Mouse (Mus musculus) 3134 (cell line): Measurements from ENCODE around the gene Rnf11.
A peak's percentile ranks its signal among the peaks of the same experiment; 100 is the strongest.

Experiments
- DNase-seq: peaks from one replicate; pipeline ENCODE4 v3.0.0-alpha.2; 2011; ENCODE audit warnings: low spot score; ENCODE audit not compliant: insufficient read length; ENCODE audit errors: extremely low read depth

Rnf11 gene

DNA sequence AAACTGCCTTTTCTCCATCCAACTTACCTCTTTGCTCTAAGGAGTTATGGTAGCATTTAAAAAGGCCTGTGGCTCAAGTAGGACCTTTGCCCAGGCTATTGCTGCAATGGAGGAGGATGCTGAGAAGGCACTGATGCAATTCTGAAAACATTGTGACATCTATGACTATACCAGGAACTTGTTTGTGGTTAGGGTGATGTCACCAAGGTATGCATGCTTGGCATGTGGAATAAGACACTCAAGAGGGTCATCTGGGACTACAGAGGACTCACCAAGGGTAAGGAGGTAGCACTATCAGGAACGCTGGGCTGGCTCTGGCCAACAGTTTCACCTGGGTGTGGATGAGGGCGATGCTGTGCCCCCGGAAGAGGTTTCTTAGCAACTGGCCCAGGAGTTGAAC, at the start of gene Rnf11:
TSS of gene Rnf11 (minus strand) at position 108 of the 400 bp plus-strand sequence.
- DNase-seq, result peak; percentile 64

DNA sequence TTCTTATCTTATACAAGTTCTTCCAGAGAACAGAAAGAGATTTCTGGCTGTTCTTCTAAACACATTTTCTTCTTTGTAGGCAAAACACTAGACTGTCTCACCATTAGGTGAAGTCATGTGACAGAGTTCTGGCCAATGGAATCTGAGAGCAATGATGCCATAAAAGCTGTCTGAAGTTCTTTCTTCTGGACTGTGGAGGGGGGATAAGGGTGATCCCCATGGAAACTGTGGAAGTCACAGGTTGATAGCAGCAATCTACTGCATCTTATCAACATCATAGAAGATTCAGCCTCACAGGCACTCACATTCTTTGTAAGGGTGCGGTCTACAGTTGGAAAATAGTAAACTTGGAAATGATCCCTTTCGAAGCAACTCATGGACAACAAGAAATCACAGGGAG, 46.6 kb upstream of the Rnf11 start, which contains the start of gene 4930522H14Rik:
TSS of gene 4930522H14Rik (minus strand) at position 187 of the 400 bp plus-strand sequence.
- no peak for DNase-seq

- no peak for DNase-seq
Observed at GRCm38 (mm10) chr4:109530245-109530816, 45.8 kb upstream of the Rnf11 start.

DNA sequence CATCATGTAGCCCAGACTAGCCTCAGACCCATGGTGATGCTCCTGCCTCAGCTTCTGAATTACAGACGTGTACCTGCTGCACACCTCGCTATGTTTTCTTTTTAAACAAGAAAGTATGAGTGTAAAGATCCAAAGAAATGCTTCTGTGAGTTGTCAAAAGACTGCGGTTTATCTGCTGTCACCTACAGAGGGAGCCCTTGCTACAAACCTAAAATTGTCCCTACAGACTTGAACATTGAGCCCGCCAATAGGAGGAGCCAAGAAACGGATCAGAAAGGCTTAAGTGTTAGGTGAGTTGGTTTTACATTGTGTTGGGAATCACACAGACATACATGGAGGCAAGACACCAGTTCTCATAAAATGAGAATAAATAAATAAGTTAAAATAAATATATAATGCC, 20.4 kb upstream of the Rnf11 start:
- DNase-seq, result peak; percentile 20

GRCm38 (mm10) chr4:109498476-109498875, 13.9 kb upstream of the Rnf11 start:
- no peak for DNase-seq

- DNase-seq, result no peak
Observed at GRCm38 (mm10) chr4:109493581-109493980, 9.1 kb upstream of the Rnf11 start.

- no peak for DNase-seq
Observed at GRCm38 (mm10) chr4:109488812-109489211, 4.3 kb upstream of the Rnf11 start.

- DNase-seq, result no peak
Observed at GRCm38 (mm10) chr4:109482701-109483100, 1.8 kb downstream of the Rnf11 start.

DNA sequence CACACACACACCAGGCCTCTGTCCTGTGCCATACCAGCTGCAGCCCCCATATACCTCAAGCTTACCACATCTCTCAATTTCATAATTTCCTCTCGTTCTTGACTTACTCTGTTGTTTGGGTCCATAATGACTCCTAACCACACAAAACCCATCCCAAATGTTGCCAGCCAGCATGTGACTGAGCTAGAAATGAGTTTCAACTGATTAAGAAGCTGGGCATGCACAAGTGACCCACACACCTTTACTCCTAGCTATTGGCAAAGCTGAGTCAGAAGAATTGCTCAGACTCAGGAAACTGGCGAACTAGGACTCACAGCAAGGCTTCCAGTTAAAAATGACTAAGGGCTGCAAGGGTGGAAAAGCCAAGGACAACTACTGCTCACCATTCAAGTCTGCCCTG, 3.1 kb downstream of the Rnf11 start:
- DNase-seq, result peak; percentile 58

GRCm38 (mm10) chr4:109477454-109477853, 7.1 kb downstream of the Rnf11 start:
- DNase-seq, result no peak

GRCm38 (mm10) chr4:109476554-109477014, 7.9 kb downstream of the Rnf11 start:
- peak; percentile 90 for DNase-seq

- peak; percentile 54 for DNase-seq
Observed at GRCm38 (mm10) chr4:109475577-109476553, 8.7 kb downstream of the Rnf11 start.

- DNase-seq, result no peak
Observed at GRCm38 (mm10) chr4:109475078-109475477, 9.4 kb downstream of the Rnf11 start.

- DNase-seq, result no peak
Observed at GRCm38 (mm10) chr4:109472566-109472965, 12.0 kb downstream of the Rnf11 start.

DNA sequence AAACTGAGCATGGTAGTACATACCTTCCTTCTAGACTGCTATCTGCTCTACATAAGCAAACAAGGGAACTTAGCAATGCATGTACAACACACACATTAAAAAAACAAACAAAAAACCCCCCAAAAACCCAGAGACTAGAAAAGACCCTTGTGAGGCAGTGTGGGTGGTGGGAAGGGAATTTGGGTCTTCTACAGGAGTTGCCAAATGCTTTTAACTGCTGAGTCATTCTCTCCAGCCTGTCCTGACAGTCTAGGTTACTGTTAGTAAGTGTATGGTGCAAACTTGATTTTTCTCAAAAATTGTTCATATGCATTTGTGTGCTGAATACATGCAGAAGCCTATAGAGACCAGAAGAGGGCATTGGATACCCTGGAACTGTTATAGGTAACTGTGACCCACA, 12.9 kb downstream of the Rnf11 start:
- no peak for DNase-seq

DNA sequence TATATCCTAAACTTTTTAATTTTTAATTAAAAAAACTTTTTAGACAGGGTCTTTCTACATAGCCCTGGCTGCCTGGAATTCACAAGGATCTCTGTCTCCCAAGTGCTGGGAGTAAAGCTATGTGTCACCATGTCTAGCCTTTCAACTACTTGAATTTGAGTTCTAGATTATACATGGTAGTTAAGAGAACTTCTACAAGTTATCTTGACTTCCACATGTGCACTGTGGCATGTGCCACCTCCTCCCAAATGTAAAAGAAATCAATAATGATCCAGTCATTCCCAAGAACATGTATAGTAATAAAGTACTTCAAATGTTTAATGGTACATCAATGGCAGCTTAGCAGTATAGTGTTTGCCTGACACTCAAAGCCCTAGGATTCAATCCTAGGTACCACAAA, 16.8 kb downstream of the Rnf11 start:
- no peak for DNase-seq

- no peak for DNase-seq
Observed at GRCm38 (mm10) chr4:109463892-109464291, 20.6 kb downstream of the Rnf11 start.

GRCm38 (mm10) chr4:109460421-109461179, 23.9 kb downstream of the Rnf11 start:
- peak; percentile 68 for DNase-seq

- no peak for DNase-seq
Observed at GRCm38 (mm10) chr4:109456821-109457220, 27.7 kb downstream of the Rnf11 start.

DNA sequence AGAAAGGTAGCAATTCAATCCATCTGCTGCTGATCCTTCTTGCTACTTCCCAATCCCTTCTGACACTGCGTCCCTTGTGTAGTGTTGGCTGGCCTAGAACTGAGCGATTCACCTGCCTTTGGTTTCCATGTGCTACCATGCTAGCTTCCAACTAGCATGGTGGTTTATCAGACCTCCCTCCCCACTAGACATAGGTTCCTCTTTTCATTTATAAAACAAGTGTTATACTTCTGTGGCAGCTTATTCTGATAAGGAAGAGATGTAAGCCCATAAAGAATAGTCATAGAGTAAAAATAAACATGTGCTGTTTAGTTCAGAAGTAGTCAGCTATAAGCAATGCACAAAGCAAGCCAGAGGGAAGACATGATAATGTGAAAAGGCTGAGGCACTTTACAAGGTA, 36.0 kb downstream of the Rnf11 start:
- DNase-seq, result no peak

DNA sequence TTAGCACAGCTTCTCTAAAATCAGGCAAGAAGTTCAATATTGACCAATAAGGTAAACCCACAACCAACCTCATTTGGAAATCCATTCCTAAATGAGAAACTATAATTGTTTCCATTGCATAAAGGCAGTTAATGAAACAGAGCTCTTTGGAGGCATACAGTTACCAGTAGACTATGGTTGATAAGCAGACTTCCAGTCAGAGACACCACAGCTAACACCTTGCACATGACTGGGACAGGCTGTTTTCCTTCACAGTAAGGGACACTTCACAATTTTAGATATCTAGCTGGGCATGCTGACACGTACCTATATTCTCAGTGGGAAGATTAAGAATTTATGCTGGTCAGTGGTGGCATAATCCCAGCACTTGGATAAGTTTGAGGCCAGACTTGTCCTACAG, 38.6 kb downstream of the Rnf11 start:
- no peak for DNase-seq
